ENCODE assay signal across 14 mouse cellular contexts in genomic region chr5:20320970-20321369, GRCm38 (mm10).
"Had no signal": no experiment of that assay in that cellular context is flagged by ENCODE, and none has a peak within 500 bp of the region (broad histone marks: within the 10 kb centered on the region; RNA-seq: fewer than 3 reads in every experiment).

No protein-coding gene starts in this region.

- H3K4me3 ChIP-seq: limb, embryonic 13.5 days; liver, embryonic 15.5 days; midbrain, embryonic 10.5 days; neural tube, embryonic 12.5 days; stomach, embryonic 15.5 days had no signal

- H3K36me3 ChIP-seq: limb, embryonic 13.5 days; liver, embryonic 15.5 days; midbrain, embryonic 10.5 days; neural tube, embryonic 12.5 days; stomach, embryonic 15.5 days had no signal

- H3K4me2 ChIP-seq: hindbrain, embryonic 14.5 days; limb, embryonic 13.5 days; liver, embryonic 11.5 days; liver, embryonic 15.5 days; lung, embryonic 14.5 days; neural tube, embryonic 12.5 days; stomach, embryonic 15.5 days had no signal

- H3K27me3 ChIP-seq: limb, embryonic 13.5 days; liver, embryonic 15.5 days; neural tube, embryonic 12.5 days; stomach, embryonic 15.5 days had no signal

- H3K4me1 ChIP-seq: limb, embryonic 13.5 days; liver, embryonic 15.5 days; midbrain, embryonic 10.5 days; neural tube, embryonic 12.5 days; stomach, embryonic 15.5 days had no signal

- DNase-seq: left cerebral cortex, postnatal 4 days; lung, embryonic 14.5 days; lung, postnatal 10 days; lung, postnatal 4 days; midbrain, embryonic 14.5 days; thymus, adult 2 months; thymus, postnatal 25 days had no signal

- H3K27ac ChIP-seq: hindbrain, embryonic 14.5 days; limb, embryonic 13.5 days; liver, embryonic 15.5 days; midbrain, embryonic 10.5 days; neural tube, embryonic 12.5 days; stomach, embryonic 15.5 days had no signal

- H3K9ac ChIP-seq: hindbrain, embryonic 14.5 days; limb, embryonic 13.5 days; liver, embryonic 15.5 days; lung, embryonic 14.5 days; neural tube, embryonic 12.5 days; stomach, embryonic 15.5 days had no signal

- H3K9me3 ChIP-seq: limb, embryonic 13.5 days; liver, embryonic 15.5 days; midbrain, embryonic 10.5 days; neural tube, embryonic 12.5 days; stomach, embryonic 15.5 days had no signal
